Mouse (Mus musculus): Measurements from ENCODE around the gene Tspan15.

GRCm38 (mm10) chr10:62258298-62258697 lies 27.2 kb upstream of the Tspan15 start:
- TF ChIP-seq CTCF (IDR thresholded peaks at IDR 0.05; ENCODE audit: borderline replicate concordance, control insufficient read depth, extremely low read depth, insufficient read depth, low read length, poor library complexity), result no peak
- no peak for TF ChIP-seq POLR2A (IDR thresholded peaks at IDR 0.05; ENCODE audit: control insufficient read depth, extremely low read depth, insufficient read depth, low read length, poor library complexity)

Measured in thymus, adult 2 months (tissue).